Mouse (Mus musculus): ENCODE measurements around the gene Mogat2.

The Mogat2 gene

DNA sequence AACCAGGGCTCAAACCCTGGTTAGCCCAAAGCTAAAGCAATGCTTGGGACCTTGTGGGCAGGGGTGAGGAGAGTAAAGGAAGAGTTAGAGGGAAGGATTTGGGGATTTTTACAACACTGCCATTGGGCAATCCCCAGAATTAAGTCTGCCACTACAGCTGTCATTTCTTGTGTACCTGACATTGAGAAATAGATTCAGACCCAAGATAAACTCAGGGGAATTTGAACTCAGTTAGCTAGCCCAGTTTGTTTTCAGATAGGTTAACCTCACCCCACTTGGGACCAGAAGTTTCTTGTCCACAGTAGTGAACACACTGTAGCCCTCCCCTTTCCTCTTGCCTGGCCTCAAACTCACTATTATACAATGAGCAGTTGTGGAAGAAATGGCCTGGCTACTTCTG lies 47.0 kb downstream of the Mogat2 start:
- DNase-seq, result no peak

DNA sequence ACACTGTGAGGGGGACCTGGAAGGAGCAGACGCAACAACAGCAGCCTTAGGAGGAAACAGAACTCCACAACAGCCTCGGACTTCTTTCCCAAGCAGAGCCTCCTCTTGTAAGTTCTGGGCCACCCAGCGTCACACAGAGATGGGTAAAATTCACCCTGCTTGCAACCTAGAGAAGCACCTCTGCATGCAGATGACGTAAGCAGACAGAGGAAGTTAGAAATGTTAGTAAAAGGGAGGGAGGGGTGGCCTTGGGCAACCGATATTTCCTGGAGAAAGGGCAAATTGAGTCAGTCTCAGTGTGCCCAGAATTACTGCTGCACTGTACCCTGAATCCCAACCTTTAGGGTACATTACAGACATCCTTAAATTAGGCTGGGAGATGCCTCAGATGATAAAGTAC lies 48.5 kb downstream of the Mogat2 start:
- DNase-seq, result no peak

DNA sequence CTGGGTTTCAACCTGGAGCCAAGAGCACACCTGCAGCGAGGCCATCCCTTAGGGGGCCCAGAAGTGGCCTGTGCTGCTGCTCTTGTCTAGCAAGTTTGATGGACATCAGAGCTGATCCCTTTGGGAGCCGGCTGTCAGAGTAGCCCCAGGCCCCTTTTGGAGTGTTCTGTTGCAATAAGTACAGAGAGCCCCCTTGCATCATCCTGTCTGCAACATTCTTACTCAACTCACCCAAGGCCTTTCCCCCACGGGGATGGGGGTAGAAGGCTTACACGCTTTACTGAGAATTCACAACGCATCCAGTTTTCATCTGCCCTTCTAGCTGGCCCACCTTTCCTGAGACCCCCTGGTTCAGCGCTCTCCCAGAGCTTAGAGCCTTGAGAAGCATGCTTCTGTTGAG lies 49.8 kb downstream of the Mogat2 start:
- no peak for DNase-seq

DNA sequence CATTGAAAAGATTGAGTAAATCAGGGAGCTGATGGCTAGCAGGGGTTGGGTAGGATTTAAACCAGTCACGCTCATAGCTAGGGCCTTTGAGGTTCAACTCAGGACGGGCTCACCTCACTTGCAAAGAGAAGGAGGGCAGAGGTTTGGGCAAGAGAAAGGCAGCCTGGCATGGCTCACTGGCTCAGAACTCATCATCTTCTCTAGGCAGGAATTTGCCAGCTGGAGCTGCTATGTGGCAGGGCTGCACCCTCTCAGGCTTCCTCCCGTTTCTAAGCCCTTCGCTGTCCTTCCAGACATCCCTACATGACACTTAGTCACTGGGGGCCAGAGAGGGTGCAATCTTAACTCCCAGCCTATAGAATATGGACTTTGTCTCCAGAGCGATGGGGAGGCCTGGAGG lies 51.0 kb downstream of the Mogat2 start:
- no peak for DNase-seq

DNA sequence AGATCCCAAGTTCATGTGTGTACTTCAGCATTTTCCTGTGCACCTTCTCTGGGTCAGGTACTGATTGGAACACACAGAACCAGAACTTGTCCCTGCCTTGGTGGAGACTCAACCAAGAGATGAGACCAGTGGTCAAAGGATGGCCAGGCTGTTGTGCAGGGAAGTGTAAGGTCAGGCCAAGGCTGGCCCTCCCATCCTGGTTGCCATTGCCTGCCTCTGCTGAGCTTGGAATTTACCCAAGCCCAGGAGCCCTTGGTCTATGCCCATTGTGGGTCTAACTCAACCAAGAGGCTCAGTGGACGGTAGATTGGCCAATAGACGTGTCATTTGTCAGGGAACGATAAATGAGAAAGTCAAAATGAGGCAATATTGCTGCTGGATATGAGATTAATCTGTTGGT lies 53.0 kb downstream of the Mogat2 start:
- DNase-seq, result no peak

DNA sequence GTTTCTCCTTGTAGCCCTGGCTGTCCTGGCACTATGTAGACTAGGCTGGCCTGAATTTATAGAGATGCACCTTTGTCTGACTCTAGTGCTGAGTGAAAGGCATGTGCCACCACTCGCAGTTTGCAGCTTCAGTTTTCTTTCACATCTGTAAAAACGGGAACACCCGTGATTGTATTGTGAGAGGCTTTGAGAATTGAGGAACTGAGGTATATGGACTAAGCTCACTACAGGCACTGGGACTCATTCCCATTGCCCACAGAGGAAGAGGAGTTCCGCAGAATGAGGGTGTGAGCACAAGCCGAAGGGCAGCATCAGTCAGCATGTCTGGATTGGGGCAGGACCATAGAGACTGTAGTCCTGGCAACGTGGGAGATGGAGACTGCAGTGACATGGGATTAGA lies 54.7 kb downstream of the Mogat2 start:
- DNase-seq, result no peak

DNA sequence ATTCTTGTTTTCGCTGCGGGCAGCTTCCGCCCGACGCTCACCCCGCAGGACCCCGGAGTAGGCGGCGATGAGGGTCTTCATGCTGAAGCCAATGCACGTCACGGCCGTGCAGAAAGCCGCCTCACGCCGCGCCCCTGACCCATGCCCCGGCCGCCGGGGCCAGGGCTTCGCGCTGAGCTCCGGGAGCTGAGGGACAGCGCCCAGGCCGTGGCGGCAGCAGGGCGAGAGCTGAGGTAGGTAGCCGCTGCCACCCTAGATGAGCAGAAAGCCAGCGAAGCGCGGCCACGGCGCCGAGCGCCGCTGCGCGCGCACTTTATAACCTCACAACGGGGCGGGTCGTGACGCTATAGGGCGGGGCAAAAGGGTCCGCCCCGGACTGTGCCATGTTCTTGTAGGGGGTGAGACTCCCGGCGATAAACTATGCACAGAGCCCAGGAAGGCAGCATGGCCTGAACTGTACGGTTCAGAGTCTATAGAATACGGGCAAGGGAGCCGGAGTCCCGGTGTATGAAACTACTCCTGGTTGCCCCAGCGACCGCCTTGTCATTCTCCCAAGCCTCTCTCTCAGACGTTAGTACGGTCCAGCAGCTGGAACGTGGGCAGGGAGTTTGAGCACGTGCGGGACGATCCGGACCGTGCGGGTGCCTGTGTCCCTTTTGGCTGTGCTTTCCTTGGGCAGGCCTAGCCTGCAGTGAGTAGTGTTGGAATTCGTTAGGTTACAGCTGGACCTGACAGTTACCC lies 55.8 kb downstream of the Mogat2 start, which contains the start of gene Dgat2:
Gene Dgat2, minus strand, starts transcription at position 288 of the 741 bp plus-strand sequence.
- DNase-seq, result peak; percentile 85 to 93

DNA sequence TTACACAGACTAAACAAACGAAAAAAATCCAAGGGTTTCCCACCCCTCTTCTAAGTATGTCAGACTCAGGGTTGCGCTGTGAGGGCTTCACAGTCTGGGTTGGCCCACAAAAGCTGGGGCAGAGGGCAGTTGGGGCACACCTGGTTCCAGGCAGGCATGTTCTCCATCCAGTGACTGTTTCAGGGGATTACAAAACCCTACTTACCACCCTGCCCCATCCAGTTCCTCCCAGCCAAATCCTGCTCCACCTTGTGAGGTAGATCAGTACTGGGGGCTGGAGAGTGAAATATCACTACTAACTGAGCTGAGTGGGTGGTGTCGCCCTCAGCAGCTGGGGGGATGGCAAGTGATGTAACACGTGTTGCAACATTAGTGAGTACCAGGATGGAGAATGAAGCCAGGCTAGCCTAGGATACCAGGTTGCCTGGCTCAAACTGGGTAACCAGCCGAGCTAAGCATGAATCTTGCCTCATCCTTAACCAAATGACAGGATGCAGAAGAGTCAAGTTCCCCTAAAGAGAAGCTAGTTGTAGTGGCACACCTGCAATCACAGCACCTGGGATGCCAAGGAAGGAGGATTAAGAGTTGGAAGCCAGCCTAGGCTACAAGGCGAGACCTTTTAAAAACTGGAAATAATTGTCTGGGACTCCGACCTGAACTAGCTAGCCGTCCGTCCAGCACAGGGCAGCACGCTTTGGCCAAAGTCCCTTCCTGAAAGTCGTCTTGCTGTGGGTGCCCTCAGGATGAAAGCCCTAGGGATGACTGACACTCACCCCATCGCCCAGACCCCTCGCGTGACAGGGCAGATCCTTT lies 56.6 kb downstream of the Mogat2 start:
- DNase-seq, result no peak

DNA sequence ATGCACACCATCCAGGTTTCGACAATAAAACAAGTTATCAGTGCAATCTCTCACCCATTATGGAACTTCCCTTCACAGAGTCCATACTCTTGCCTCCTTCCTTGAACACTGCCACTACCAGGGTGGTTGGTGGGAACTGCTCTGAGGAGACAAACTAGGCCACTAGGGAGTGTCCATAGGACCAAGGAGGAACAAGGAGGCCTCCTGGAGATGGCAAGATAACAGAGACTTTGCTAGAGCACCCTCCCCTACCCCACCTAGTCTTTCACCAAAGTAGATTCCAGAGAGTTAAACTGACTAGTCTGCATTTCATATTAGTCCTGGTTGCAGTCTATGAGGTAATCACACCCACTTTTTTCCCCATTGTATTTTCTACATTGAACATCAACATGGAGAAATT lies 58.3 kb downstream of the Mogat2 start:
- no peak for DNase-seq

DNA sequence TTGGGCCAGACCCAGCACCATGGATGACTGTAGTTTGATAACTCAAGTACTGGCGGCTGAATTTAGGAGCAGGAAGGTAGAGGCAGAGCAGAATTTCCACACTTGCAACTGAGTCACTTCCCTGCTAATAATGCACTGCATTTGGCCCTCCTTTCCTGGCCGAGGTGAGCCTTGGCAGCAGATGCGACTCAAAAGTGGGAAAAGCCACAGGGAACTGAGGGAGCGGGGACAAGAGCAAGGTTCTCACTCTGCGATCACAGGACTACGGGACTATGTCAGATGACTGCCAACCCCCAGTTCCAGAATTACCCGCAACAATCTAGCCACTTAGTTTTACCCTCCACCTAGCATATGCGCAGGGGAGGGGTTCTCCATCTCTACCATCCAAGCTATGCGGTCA lies 59.1 kb downstream of the Mogat2 start:
- no peak for DNase-seq

DNA sequence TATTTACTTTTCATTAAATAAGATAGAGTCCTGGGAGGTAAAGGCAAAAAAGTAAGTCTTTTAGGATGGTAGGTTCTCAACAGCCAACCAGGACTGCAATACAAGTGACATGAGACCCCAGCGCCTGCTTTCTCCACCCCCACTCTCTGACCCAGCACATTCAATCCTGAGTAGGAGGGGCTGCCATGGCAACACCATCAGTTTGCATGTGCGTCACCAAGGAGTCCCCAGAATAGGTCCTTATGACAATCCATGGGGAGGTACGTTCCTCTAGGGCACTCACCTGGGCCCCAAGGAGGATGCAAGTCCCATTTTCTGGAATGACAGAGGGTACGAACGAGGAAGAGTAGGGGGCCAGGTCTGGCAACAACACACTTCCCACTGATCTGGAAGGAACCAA lies 61.0 kb downstream of the Mogat2 start:
- no peak for DNase-seq

DNA sequence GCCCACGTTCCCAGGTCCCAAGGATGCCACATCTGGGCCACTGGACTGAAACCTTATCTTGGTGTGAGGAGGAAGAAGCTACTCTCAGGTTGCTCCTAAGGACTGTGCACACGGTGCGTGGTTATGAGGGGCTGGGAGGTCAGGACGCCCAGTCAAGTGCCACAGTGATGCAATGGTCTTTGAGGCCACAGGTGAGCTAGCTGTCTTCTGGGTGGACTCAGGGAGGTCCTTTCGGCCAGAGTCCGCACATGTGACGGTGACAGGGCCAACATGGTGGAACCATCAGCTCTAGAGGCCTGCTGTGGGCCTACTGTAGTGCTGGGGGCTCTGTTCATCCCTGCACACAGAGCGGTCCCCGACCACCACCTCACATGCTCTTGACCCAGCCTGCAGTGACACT lies 62.8 kb downstream of the Mogat2 start:
- DNase-seq, result no peak

DNA sequence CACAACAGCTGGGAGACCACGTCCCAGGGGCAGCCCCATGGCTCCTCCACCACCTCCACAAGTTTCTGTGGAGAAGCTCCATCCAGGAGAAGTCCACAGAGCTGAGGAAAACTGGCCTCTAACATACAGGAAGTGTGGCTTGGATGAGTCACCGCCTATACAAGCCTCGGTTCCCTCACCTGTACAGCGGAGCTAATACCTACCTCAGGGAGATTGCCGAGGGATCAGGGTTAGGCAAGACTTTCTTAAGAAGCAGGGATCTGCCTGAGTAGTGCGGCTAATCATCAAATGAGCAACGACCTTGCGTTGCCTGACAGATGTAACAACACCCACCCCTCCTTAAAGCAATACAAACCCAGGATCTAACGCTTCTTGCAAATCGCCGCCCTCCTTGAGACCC lies 63.3 kb downstream of the Mogat2 start:
- no peak for DNase-seq

DNA sequence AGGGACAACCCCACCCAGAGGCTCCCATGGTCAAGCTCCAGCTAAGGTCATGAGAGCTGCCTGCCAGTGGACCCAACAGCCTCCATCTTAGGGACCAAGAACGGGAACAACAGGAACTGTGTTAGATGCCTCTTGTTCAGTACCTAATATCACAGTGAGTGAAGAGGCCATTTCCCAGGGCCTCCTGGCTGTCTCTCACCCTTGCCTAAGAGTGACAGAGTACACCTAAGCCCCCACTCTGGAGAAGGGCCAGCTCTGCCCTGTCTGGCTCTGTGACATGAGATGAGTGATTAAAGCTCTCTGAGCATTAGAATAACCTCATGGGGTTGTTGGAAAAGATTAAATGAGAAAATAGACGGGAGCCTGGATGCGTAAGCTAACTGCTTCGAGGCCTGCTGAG lies 64.4 kb downstream of the Mogat2 start:
- DNase-seq, result no peak

DNA sequence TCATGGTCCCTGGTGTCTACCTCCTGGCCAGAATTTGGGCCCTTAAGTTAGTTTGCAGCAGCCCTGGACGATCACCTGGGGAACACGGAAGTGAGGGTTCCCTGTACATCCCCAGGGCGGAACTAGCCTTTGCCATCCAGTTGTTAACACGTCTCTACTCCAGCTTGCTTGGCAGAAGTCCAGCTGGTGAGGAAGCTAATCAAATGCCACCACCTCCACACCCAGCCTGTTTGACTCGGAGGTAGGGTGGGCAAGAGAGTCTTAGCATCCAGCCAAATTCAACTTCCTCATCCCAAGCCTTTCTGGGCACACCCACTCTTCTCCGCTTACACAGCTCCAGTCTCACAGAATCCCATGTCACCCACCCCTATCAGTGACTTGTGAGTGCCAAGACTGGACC lies 65.5 kb downstream of the Mogat2 start:
- DNase-seq, result no peak

DNA sequence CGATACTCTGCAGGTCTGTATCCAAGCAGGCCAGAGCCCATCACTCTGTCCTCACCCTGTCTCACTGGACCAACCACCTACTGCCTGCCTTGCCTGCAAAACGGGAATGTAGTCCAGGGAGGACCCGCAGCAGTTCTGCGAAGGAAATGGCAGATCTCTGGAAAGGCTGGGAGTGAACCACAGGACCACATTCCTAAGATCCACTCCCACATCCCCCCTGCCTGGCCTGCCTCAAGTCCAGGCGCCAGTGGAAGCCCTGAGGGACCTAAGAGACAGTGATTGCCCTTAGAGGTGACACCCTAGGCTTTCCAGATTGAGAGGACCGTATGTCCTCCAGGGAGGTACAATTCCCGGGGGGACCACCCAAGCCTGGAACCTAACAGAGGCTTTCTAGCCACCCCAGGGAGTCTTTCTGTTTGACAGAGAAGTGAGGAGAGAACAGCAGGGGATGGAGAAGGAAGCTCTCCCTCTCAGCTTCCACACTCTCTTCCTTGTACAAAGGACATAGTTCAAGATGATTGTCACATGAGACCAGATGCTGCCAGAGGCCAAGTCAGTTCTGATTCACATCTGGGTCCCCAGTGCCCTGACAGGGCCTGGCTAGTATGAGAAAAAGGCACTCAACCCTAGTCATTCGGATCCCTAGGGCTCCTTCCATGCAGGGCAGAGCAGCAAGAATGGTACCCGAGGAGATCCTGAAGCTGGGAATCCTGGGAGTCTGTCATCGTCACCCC lies 66.5 kb downstream of the Mogat2 start:
- no peak for DNase-seq

DNA sequence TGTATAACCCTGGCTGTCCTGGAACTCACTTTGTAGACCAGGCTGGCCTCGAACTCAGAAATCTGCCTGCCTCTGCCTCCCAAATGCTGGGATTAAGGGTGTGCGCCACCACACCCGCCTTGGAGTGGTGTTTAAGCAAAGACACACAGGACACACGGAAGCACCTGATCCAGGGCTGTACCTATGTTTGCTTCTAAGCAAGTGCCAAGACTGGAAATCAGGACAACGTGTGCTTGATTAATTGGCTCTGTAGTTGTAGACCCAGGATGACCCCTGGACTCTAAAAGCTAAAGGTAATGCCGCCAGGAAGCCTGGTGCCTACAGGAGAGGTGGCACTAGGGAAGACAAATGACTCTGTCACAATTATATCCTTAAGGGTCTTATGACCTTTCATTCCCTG lies 67.9 kb downstream of the Mogat2 start:
- no peak for DNase-seq

DNA sequence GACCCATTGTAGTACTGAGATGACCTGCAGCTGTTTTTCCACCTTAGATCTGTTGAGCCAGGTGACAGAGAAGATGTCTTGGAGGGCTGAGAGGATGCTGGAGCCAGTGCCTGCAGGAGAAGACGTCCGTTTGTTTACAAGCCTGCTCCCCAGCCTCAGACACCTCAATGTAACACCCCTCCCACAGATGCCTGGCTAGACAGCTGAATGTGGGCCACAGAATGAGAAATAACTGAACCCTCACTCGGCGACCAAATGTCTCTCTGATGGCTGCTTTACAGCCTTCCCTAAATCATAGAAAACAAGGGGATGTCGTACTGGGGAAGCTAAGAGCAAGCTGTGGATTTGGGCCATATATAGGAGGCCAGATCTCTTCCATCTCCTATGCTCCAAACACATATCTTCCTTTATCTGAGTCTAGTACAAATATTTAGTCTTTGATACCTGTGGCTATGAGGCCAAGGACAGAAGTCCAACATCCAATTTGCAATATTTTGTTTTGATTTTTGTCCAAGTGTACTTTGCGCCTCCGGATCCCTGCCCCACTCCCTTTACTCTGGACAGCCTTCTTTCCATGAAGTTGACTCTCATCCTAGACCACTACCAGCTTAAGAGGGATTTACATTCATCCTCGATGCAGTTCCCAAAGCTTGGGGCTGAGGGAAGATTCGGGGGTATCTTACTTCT lies 68.6 kb downstream of the Mogat2 start:
- DNase-seq, result no peak

Data from spleen, adult 18-20 months (tissue).